Mouse (Mus musculus) E14TG2a.4 (cell line): ENCODE results near the gene Gdf9.

Source experiments
- H3K27me3 ChIP-seq: 2 replicates; pipeline ENCODE4 v1.6.1; 2014; ENCODE audit warnings: low read length, control low read depth; ENCODE audit not compliant: insufficient read depth
- H3K36me3 ChIP-seq: 2 replicates; pipeline ENCODE4 v1.6.1; 2014; ENCODE audit warnings: low read length, control low read depth; ENCODE audit not compliant: insufficient read depth
- H3K4me1 ChIP-seq: replicated peaks from 2 replicates; pipeline ENCODE4 v1.6.1; 2014; ENCODE audit warnings: low read depth, low read length, control low read depth
- H3K4me3 ChIP-seq: replicated peaks from 2 replicates; pipeline ENCODE4 v1.5.1; 2014; ENCODE audit warnings: mild to moderate bottlenecking, low read length
- H3K9me3 ChIP-seq: 2 replicates; pipeline ENCODE4 v1.6.1; 2014; ENCODE audit warnings: low read length, control low read depth
- CTCF ChIP-seq: conservative IDR thresholded peaks from 2 replicates; pipeline ENCODE4 v1.5.1; 2014; ENCODE audit warnings: low read length
- NANOG ChIP-seq: IDR thresholded peaks from 2 replicates; pipeline ENCODE4 v1.6.1; 2014; ENCODE audit warnings: borderline replicate concordance, low read length, mixed read lengths
- POU5F1 ChIP-seq: IDR thresholded peaks from 2 replicates; pipeline ENCODE4 v1.6.1; 2014; ENCODE audit warnings: low read length, borderline replicate concordance

Gene Gdf9

DNA sequence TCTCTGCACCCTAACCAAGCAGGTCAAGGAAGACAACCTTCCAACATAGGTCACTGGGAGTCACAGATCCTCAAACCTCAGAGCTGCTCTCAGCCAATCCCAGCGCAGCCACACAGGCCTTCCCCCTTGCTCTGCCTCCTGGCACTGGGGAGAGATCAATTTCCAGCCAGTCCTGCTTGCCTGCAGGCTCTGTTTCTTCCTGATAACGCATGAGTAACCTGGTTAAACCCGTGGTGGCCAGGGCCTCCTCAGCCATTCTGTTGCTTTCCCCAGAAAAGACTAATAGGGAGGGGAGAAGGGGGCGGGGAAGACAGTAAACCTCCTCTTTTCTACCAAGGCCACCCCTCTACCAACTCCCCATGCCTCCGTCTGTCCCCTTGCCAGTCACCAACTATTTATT is 30.9 kb downstream of the Gdf9 start:
- Histone ChIP-seq H3K9me3 (no peaks in the 10 kb centered on the region), H3K4me1 (peaks cover 57% of the 10 kb centered on the region)
- TF ChIP-seq NANOG (no peak), CTCF (no peak), POU5F1 (no peak)

DNA sequence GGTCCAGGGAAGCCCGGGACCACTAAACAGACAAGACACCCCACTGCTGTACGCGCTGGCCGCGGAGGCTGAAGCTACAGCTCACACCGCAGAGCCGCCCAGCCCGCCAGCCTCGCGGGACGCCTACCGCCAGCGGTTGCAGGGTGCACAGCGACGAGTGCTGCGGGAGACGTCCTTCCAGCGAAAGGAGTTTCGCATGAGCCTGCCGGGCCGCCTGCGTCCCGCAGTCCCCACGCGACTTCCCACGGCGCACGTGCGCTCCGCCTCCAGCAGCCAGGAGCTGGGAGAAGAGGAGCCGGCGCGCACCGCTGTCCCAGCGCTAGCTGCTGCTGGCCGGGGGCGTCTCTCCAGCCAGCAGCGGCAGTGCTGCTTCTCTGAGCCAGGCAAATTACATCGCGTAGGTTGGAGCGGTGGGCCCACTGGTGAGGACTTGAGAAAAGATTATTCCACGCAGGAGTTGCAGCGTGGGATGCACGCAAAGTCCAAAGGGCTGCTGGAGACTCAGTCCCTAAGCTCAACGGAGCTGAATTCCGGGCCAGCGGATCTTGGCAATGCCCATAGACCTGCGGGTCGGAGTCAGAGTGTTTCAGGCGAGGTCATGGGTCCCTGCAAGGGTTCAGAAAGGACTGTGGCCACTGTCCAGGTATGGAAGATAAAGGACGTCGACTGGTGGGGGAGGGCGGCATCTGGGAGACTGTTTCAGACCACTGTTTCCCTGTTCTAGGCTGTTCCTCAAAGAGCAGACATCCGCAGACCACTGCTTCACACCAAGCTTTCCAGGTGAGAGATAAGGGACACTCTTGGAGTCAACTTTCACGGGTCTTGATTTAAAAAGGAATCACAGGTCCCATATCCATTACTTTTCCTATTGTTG is 33.0 kb downstream of the Gdf9 start:
- Histone ChIP-seq H3K4me3 (peak overlapping the region; percentile 79), H3K9me3 (no peaks in the 10 kb centered on the region), H3K27me3 (peaks cover 95% of the 10 kb centered on the region), H3K4me1 (peaks cover 56% of the 10 kb centered on the region), H3K36me3 (no peaks in the 10 kb centered on the region)
- TF ChIP-seq POU5F1, result no peak
- TF ChIP-seq CTCF, result no peak
- no peak for TF ChIP-seq NANOG

More for the DNA sequence above, 30.9 kb downstream of the Gdf9 start:
- H3K36me3 ChIP-seq, result no peaks in the 10 kb centered on the region
- H3K27me3 ChIP-seq, result peaks cover 96% of the 10 kb centered on the region
- H3K4me3 ChIP-seq, result no peak overlapping the region

DNA sequence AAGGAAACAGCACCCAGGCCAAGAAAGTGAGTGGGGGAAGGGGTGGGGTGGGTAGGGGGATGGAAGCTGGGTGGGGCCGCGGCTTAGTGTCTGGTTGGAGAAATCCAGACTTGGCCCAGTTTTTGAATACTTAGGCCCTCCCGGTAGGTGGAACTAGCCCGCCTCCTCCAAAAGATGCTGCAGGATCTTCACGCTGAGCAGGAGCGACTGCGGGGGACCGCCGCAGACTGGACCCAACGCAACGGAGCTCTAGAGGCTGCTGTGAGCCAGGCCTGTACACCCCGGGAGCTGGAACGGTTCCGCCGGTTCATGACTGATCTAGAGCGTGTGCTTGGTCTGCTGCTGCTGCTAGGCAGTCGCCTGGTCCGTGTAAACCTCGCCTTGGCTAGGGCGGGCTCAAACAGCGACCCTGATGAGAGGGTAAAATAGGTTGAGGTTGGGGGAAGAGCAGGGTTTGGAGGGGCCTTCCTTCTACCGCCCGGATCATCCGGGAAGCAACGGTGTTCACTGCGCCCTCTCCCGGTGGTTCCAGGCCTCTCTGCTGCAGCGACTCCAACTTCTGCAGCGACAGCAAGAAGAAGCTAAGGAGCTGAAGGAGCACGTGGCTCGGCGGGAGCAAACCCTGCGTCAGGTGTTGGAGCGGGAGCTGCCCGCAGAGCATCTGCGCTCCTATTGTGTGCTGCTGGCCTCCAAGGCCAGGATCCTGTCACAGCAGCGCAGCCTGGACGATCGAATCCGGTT is 35.6 kb downstream of the Gdf9 start:
- peak; percentile 74 for TF ChIP-seq CTCF
- TF ChIP-seq NANOG, result no peak
- TF ChIP-seq POU5F1, result no peak
- Histone ChIP-seq H3K9me3 (no peaks in the 10 kb centered on the region), H3K36me3 (no peaks in the 10 kb centered on the region), H3K4me1 (peaks cover 59% of the 10 kb centered on the region), H3K27me3 (peaks cover 98% of the 10 kb centered on the region), H3K4me3 (peak overlapping the region; percentile 72)

DNA sequence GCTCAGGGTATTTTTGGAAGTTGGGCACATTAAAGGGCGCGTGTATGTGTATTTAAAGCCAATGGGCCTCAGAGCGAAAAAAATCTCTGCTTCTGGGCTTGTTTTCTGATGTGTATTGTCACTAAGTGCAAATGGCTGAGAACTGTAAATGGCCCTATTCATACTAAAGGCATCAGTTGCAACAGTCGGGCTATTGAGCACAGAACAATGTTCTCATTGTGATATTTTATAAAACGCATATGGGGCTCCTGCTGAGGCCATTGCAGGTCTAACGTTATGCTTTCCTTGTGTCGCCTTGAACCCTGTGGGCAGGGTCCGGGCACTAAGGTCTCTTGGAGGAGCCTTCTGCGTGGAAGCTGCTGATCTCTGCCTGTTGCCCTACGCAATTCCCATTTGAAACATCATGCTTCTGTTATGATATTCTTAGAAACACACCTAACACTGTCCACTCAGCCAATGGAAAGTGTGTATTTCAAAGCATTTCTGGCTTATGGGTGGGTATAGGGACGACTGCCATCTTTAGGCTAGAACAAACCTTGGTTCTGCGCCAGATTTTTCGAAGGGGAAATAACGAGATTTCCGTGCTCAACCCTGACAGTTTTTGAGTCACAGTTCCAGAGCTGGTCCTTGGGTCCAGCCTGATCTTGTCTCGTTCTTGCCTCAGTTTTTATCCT is 38.6 kb downstream of the Gdf9 start:
- peaks cover 36% of the 10 kb centered on the region for H3K4me1 ChIP-seq
- H3K9me3 ChIP-seq, result no peaks in the 10 kb centered on the region
- no peaks in the 10 kb centered on the region for H3K36me3 ChIP-seq
- peaks cover 95% of the 10 kb centered on the region for H3K27me3 ChIP-seq
- no peak for TF ChIP-seq CTCF
- TF ChIP-seq POU5F1, result no peak
- peak; percentile 23; the same call in 1 of the 2 replicates for TF ChIP-seq NANOG
- H3K4me3 ChIP-seq, result no peak overlapping the region

DNA sequence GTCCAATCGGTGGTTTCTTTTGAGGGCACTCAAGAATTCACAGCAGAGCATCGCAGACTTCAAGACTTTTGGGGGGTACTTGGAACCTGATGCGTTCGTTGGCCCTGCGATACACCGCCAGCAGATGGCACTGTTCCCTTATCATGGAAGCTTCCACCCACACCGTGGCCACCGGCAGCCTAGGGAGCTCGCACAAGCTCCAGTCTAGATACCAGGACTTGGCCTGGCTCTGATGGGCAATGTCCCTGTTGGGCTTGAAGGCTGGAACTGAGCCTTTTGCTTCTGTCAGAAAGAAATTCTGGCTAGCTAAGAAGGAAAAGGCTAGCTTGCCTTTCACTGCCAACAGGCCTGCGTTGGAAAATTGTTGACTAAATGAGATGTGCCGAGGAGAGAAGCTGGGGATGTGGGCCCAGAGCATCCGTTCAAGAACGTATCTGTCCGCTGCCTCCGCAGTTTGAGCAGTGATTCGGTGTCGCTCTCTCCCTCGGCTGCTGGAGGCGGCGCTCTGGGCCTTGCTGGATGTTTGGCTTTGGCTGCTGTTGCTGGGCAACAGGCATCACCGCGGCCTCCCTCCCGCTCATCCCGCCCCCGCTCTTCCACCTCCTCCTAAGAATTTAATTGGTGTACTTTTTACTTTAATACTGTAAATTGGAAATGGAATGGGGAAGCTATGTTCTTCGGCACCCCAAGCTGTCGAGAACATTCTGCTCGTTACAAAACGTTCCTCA is 39.3 kb downstream of the Gdf9 start, which contains the start of gene Gm9837:
TSS of gene Gm9837 (minus strand) at position 512 of the 728 bp plus-strand sequence.
- TF ChIP-seq CTCF, result peak; percentile 85
- no peak for TF ChIP-seq POU5F1
- peaks cover 31% of the 10 kb centered on the region for H3K4me1 ChIP-seq
- peaks cover 95% of the 10 kb centered on the region for H3K27me3 ChIP-seq
- H3K36me3 ChIP-seq, result no peaks in the 10 kb centered on the region
- H3K9me3 ChIP-seq, result no peaks in the 10 kb centered on the region
- H3K4me3 ChIP-seq, result peak within 1 kb of the TSS; percentile 24

DNA sequence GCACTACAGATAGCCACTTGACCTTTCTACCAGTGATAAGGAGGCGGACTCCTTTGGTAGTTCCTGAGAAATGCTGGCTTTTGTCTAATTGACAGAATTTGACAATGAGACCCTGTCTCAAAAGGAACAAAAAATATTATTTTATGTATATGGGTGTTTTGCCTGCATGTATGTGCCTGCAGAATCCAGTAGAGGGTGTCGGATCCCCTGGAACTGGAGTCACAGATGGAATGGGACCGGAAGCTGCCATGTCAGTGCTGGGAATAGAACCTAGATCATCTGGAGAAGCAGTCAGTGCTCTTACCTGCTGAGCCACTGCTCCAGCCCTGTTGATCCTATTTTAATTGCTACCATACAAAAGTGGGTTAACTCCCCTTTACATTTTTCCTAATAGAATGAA is 41.9 kb downstream of the Gdf9 start:
- H3K27me3 ChIP-seq, result peaks cover 92% of the 10 kb centered on the region
- H3K9me3 ChIP-seq, result no peaks in the 10 kb centered on the region
- H3K36me3 ChIP-seq, result no peaks in the 10 kb centered on the region
- peaks cover 8% of the 10 kb centered on the region for H3K4me1 ChIP-seq
- TF ChIP-seq POU5F1 (no peak), NANOG (no peak), CTCF (peak; percentile 10; the same call in 1 of the 2 replicates)
- H3K4me3 ChIP-seq, result no peak overlapping the region

DNA sequence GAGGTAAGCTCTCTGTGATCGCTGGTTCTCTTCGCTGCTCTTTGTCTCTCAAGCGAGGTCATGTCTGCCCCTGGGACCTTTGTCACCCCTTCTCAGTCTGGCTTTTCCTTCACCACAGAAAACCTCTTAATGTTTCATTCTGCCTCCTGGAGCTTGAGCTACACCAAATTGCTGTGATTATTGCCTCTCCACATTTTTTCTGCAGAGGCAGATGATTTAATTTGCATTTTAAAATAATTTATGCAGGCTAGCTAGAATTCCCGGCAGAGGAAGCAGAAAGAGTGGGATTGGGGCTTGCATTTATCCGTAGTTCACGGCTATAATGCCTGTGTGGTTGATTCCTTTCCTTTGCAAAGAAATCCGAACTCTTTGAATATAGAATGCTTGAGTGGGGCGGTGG is 44.8 kb downstream of the Gdf9 start:
- no peaks in the 10 kb centered on the region for H3K9me3 ChIP-seq
- peaks cover 92% of the 10 kb centered on the region for H3K27me3 ChIP-seq
- H3K36me3 ChIP-seq, result no peaks in the 10 kb centered on the region
- H3K4me1 ChIP-seq, result peaks cover 8% of the 10 kb centered on the region; the same call in 1 of the 2 replicates
- TF ChIP-seq POU5F1 (no peak), CTCF (no peak), NANOG (no peak)
- no peak overlapping the region for H3K4me3 ChIP-seq

DNA sequence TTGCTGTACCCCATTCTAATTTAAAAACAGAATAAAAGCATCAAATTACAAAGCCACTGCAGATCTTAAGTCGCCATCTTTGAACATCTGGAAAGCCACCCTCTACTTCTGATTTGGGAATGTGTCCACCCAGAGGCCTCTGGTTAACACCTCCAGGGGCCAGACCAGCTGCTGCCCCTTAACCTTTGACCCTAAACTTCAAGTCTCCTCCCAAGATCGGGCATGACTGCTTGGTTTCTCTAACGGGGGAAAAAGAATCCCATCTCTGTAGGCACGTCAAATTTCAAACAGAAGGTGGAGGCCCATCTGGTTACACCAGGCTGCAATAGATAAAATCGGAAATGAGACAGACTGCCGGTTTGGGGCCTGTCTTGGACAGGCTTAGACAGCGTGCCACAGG is 47.0 kb downstream of the Gdf9 start:
- H3K4me3 ChIP-seq, result peak overlapping the region; percentile 80; the same call in 1 of the 2 replicates
- no peak for TF ChIP-seq CTCF
- no peak for TF ChIP-seq NANOG
- TF ChIP-seq POU5F1, result no peak
- peaks cover 7% of the 10 kb centered on the region; the same call in 1 of the 2 replicates for H3K4me1 ChIP-seq

More for the DNA sequence above, 47.0 kb downstream of the Gdf9 start:
- peaks cover 90% of the 10 kb centered on the region for H3K27me3 ChIP-seq
- no peaks in the 10 kb centered on the region for H3K36me3 ChIP-seq
- no peaks in the 10 kb centered on the region for H3K9me3 ChIP-seq
